Mouse (Mus musculus) kidney, embryonic 14.5 days (tissue): Measurements from ENCODE around the gene Vwf. TPM values are rescaled to one million over a fixed set of nuclear protein-coding genes. Genes with fewer than 3 reads are reported as not detected.

ENCODE experiments used
- ATAC-seq: fragments of 200-750 bp; cut with Nextera tagmentation; 2 replicates; pipeline ENCODE4 v1.8.0; 2017; ENCODE audit warnings: moderate number of reproducible peaks, mild to moderate bottlenecking, moderate TSS enrichment, moderate library complexity; ENCODE audit not compliant: low FRiP score, low TSS enrichment
- H3K27ac ChIP-seq: fragments of 300-500 bp; sonication (generic); 2 replicates; pipeline ENCODE4 v1.5.1; 2014; ENCODE audit warnings: low read depth, mild to moderate bottlenecking, low read length, moderate library complexity, mixed read lengths
- H3K27me3 ChIP-seq: fragments of 300-500 bp; sonication (generic); 2 replicates; pipeline ENCODE4 v1.6.1; 2014; ENCODE audit warnings: mild to moderate bottlenecking, low read length; ENCODE audit not compliant: control insufficient read depth, insufficient read depth
- H3K36me3 ChIP-seq: fragments of 300-500 bp; sonication (generic); 2 replicates; pipeline ENCODE4 v1.6.1; 2014; ENCODE audit warnings: low read length, mixed read lengths; ENCODE audit not compliant: control insufficient read depth, insufficient read depth
- H3K4me1 ChIP-seq: fragments of 300-500 bp; sonication (generic); 2 replicates; pipeline ENCODE4 v1.6.1; 2014; ENCODE audit warnings: low read length, mixed read lengths; ENCODE audit not compliant: control insufficient read depth, insufficient read depth
- H3K4me2 ChIP-seq: fragments of 300-500 bp; sonication (generic); replicated peaks from 2 replicates; pipeline ENCODE4 v1.6.1; 2014; ENCODE audit warnings: low read depth, mild to moderate bottlenecking, low read length
- H3K4me3 ChIP-seq: fragments of 300-500 bp; sonication (generic); 2 replicates; pipeline ENCODE4 v1.5.1; 2014; ENCODE audit warnings: mild to moderate bottlenecking, low read length
- H3K9ac ChIP-seq: fragments of 300-500 bp; sonication (generic); 2 replicates; pipeline ENCODE4 v1.6.1; 2014; ENCODE audit warnings: low read depth, mild to moderate bottlenecking, low read length, moderate library complexity
- H3K9me3 ChIP-seq: fragments of 300-500 bp; sonication (generic); 2 replicates; pipeline ENCODE4 v1.6.1; 2016; ENCODE audit warnings: low read length; ENCODE audit not compliant: control insufficient read depth
- WGBS: fragments of 180-500 bp; shearing (Covaris S2); extraction: QIAGEN DNeasy Blood & Tissue Kit; methylation state at CpG from one replicate; pipeline ENCODE4 v1.1.7; 2014; 5-methylcytosine and 5-hydroxymethylcytosine counted together
- polyA plus RNA-seq: library from polyadenylated mRNA; unstranded; fragments of >200 nt; fragmentation: Nextera tagmentation; extraction: Ambion mirVana; gene quantifications from 2 replicates; pipeline ENCODE4 v1.2.1, GENCODE M21; 2014

The Vwf gene
- polyA plus RNA-seq, 1 experiment from 2014 or later: 5.2 TPM

GRCm38 (mm10) chr6:125620764-125621163 lies 74.2 kb downstream of the Vwf start:
- Histone ChIP-seq H3K27me3 (no peaks in the 10 kb centered on the region), H3K4me1 (no peaks in the 10 kb centered on the region), H3K4me2 (no peak overlapping the region), H3K9ac (no peak overlapping the region), H3K4me3 (no peak overlapping the region), H3K36me3 (no peaks in the 10 kb centered on the region), H3K9me3 (no peaks in the 10 kb centered on the region), H3K27ac (no peak overlapping the region)
- 0 out of 2 replicates have a peak, but pooled peaks have one; percentile 53 for ATAC-seq
- WGBS: 49% methylated on average over 6 of the region's 6 CpGs

DNA sequence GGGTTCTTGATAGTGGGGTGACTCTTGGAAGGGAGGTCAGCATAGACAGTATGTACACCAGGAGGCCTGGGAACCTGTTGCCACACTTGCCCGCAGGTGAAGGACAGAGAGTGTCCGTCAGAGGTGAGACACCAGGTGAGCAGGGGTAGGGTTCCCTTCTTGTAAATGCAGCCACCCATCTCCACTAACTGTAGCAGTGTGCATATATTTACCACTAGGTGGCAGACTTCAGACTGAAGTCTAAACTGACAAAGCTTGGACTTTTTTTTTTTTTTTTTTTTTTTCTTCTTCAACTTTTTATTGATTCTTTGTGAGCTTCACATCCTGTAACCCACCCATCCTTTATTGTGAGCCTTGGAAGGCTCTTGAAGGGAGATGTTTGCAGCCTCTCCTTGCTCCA lies 75.9 kb downstream of the Vwf start:
- WGBS: 58% methylated on average over 2 of the region's 2 CpGs
- no peak overlapping the region for H3K27ac ChIP-seq
- H3K27me3 ChIP-seq: no peaks in the 10 kb centered on the region
- no peaks in the 10 kb centered on the region for H3K36me3 ChIP-seq
- no peak overlapping the region for H3K9ac ChIP-seq
- no peak for ATAC-seq
- H3K4me1 ChIP-seq: no peaks in the 10 kb centered on the region
- no peak overlapping the region for H3K4me3 ChIP-seq
- H3K4me2 ChIP-seq: no peak overlapping the region
- no peaks in the 10 kb centered on the region for H3K9me3 ChIP-seq

DNA sequence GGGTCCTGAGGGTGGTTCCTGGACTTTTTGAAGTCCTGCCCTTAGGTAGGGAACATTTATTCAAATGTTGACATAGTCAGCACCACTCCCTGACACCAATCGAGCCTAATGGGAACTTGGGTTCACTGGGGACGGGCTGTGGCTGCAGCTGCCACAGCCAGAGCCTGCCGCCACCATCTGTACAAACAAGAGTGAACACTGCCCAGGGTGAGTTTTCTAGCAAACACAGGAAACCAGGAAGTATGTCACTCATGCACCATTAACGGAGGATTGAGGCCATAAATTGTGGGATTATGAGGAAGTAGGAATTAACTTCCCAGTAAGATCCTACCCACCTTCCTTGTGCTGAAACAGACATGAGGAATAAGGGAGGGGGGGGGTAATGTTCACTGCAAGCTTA lies 93.9 kb downstream of the Vwf start:
- H3K27me3 ChIP-seq: no peaks in the 10 kb centered on the region
- no peak overlapping the region for H3K27ac ChIP-seq
- H3K4me3 ChIP-seq: no peak overlapping the region
- H3K4me1 ChIP-seq: no peaks in the 10 kb centered on the region
- no peaks in the 10 kb centered on the region for H3K9me3 ChIP-seq
- no peak overlapping the region for H3K4me2 ChIP-seq
- H3K36me3 ChIP-seq: no peaks in the 10 kb centered on the region
- ATAC-seq: no peak
- 33% methylated on average over 4 of the region's 4 CpGs for WGBS
- no peak overlapping the region for H3K9ac ChIP-seq

DNA sequence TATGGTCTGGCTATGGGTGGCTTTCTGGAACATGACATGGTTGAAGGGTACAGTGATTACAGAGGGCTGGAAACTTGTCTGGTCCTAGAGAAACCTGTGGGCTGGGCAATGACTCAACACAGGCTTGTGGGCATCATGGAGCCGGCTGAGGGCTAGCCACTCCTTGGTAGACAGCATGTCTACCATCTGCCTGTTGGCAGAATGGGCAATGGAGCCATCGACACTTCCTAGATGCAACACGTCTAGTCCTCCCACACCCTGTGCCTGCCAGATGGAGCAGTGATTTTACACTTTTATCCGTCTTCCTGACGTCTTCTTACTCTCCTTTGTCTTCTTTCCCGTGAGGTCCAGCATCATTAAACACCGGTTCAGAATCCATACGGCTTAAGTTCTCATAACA lies 94.6 kb downstream of the Vwf start:
- 84% methylated on average over 8 of the region's 8 CpGs for WGBS
- Histone ChIP-seq H3K27me3 (no peaks in the 10 kb centered on the region), H3K9ac (no peak overlapping the region), H3K4me2 (no peak overlapping the region), H3K4me3 (no peak overlapping the region), H3K36me3 (no peaks in the 10 kb centered on the region), H3K4me1 (no peaks in the 10 kb centered on the region), H3K27ac (no peak overlapping the region), H3K9me3 (no peaks in the 10 kb centered on the region)
- ATAC-seq: no peak

DNA sequence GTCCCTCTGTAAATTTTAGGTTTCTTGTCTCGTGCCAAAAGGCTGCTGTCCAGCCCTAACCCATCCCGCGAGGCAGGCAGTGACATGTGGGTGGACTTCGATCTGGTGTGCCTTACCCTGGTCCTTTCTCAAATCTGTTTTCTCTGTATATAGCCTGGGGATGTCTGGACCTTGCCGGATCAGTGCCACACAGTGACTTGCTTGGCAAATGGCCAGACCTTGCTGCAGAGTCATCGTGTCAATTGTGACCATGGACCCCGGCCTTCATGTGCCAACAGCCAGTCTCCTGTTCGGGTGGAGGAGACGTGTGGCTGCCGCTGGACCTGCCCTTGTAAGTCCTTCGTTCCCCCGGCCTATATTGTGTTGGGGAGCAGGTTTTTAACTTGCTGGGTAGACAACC lies 102.4 kb downstream of the Vwf start:
- no peaks in the 10 kb centered on the region for H3K4me1 ChIP-seq
- H3K27ac ChIP-seq: no peak overlapping the region
- H3K4me2 ChIP-seq: no peak overlapping the region
- no peak overlapping the region for H3K4me3 ChIP-seq
- H3K36me3 ChIP-seq: no peaks in the 10 kb centered on the region
- WGBS: 79% methylated on average over 12 of the region's 12 CpGs
- H3K9ac ChIP-seq: no peak overlapping the region
- no peaks in the 10 kb centered on the region for H3K9me3 ChIP-seq
- ATAC-seq: no peak
- no peaks in the 10 kb centered on the region for H3K27me3 ChIP-seq

- Histone ChIP-seq H3K9ac (no peak overlapping the region), H3K27me3 (no peaks in the 10 kb centered on the region), H3K4me1 (no peaks in the 10 kb centered on the region), H3K4me3 (no peak overlapping the region), H3K9me3 (no peaks in the 10 kb centered on the region), H3K27ac (no peak overlapping the region), H3K4me2 (no peak overlapping the region), H3K36me3 (no peaks in the 10 kb centered on the region)
- no peak for ATAC-seq
- 78% methylated on average over 3 of the region's 3 CpGs for WGBS
Measured at GRCm38 (mm10) chr6:125651335-125651734, 104.8 kb downstream of the Vwf start.

- no peaks in the 10 kb centered on the region for H3K36me3 ChIP-seq
- H3K4me3 ChIP-seq: no peak overlapping the region
- no peaks in the 10 kb centered on the region for H3K4me1 ChIP-seq
- 44% methylated on average over 1 of the region's 1 CpGs for WGBS
- H3K27ac ChIP-seq: no peak overlapping the region
- ATAC-seq: no peak
- no peaks in the 10 kb centered on the region for H3K27me3 ChIP-seq
- H3K9me3 ChIP-seq: no peaks in the 10 kb centered on the region
- H3K9ac ChIP-seq: no peak overlapping the region
- no peak overlapping the region for H3K4me2 ChIP-seq
Measured at GRCm38 (mm10) chr6:125653416-125653815, 106.8 kb downstream of the Vwf start.

GRCm38 (mm10) chr6:125656921-125657320 lies 110.3 kb downstream of the Vwf start:
- no peak overlapping the region for H3K4me2 ChIP-seq
- no peaks in the 10 kb centered on the region for H3K27me3 ChIP-seq
- no peak for ATAC-seq
- 84% methylated on average over 13 of the region's 13 CpGs for WGBS
- no peak overlapping the region for H3K9ac ChIP-seq
- H3K4me3 ChIP-seq: no peak overlapping the region
- no peaks in the 10 kb centered on the region for H3K36me3 ChIP-seq
- H3K4me1 ChIP-seq: no peaks in the 10 kb centered on the region
- no peaks in the 10 kb centered on the region for H3K9me3 ChIP-seq
- no peak overlapping the region for H3K27ac ChIP-seq

- H3K27me3 ChIP-seq: no peaks in the 10 kb centered on the region
- H3K4me1 ChIP-seq: no peaks in the 10 kb centered on the region
- no peak overlapping the region for H3K4me2 ChIP-seq
- ATAC-seq: no peak
- H3K36me3 ChIP-seq: no peaks in the 10 kb centered on the region
- H3K9me3 ChIP-seq: no peaks in the 10 kb centered on the region
- no peak overlapping the region for H3K4me3 ChIP-seq
- H3K27ac ChIP-seq: no peak overlapping the region
- H3K9ac ChIP-seq: no peak overlapping the region
- 76% methylated on average over 5 of the region's 5 CpGs for WGBS
Measured at GRCm38 (mm10) chr6:125657966-125658365, 111.4 kb downstream of the Vwf start.
